Mouse (Mus musculus) effector memory CD4-positive, alpha-beta T cell, adult 5 months (primary cell): ENCODE measurements around the gene Gm10192. TPM values are rescaled to one million over a fixed set of nuclear protein-coding genes. Genes with fewer than 3 reads are reported as not detected.

Experiments used
- polyA plus RNA-seq: library from polyadenylated mRNA; unstranded; fragments of 100-300 nt; shearing (Covaris generic); gene quantifications from one replicate; pipeline ENCODE4 v1.2.1, GENCODE M21; 2017

The Gm10192 gene
- not detected for polyA plus RNA-seq

DNA sequence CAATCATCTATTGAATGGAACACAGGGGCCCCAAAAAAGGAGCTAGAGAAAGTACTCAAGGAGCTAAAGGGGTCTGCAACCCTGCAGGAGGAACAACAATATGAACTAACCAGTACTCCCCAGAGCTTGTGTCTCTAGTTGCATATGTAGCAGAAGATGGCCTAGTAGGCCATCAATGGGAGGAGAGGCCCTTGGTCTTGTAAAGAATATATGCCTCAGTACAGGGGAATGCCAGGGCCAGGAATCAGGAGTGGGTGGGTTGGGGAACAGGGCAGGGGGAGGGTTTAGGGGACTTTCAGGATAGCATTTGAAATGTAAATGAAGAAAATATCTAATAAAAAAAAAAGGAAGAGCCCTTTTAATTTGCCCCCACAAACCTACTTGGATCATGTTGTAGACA lies at the start of gene Gm10192:
Gene Gm10192, minus strand, starts transcription at position 101 of the 400 bp plus-strand sequence.

